Mouse (Mus musculus) heart, embryonic 13.5 days (tissue): ENCODE measurements around the gene Fam89a. TPM values are rescaled to one million over a fixed set of nuclear protein-coding genes. Genes with fewer than 3 reads are reported as not detected.

ENCODE experiments used
- ATAC-seq: fragments of 200-750 bp; cut with Nextera tagmentation; 2 replicates; pipeline ENCODE4 v1.8.0; 2017; ENCODE audit warnings: moderate TSS enrichment; ENCODE audit not compliant: insufficient number of reproducible peaks, low FRiP score, low TSS enrichment; ENCODE audit errors: extremely low read depth
- H3K27ac ChIP-seq: fragments of 300-500 bp; sonication (generic); replicated peaks from 2 replicates; pipeline ENCODE4 v1.5.1; 2015; ENCODE audit warnings: moderate library complexity, mild to moderate bottlenecking, inconsistent platforms
- H3K27me3 ChIP-seq: fragments of 300-500 bp; sonication (generic); replicated peaks from 2 replicates; pipeline ENCODE4 v1.6.1; 2015; ENCODE audit warnings: mild to moderate bottlenecking, inconsistent platforms
- H3K36me3 ChIP-seq: fragments of 300-500 bp; sonication (generic); 2 replicates; pipeline ENCODE4 v1.6.1; 2015; ENCODE audit warnings: mild to moderate bottlenecking, inconsistent platforms
- H3K4me1 ChIP-seq: fragments of 300-500 bp; sonication (generic); 2 replicates; pipeline ENCODE4 v1.6.1; 2015; ENCODE audit warnings: inconsistent platforms
- H3K4me2 ChIP-seq: fragments of 300-500 bp; sonication (generic); 2 replicates; pipeline ENCODE4 v1.6.1; 2015; ENCODE audit warnings: inconsistent platforms, mild to moderate bottlenecking, moderate library complexity
- H3K4me3 ChIP-seq: fragments of 300-500 bp; sonication (generic); 2 replicates; pipeline ENCODE4 v1.5.1; 2015; ENCODE audit warnings: moderate library complexity, mild to moderate bottlenecking, inconsistent platforms
- H3K9ac ChIP-seq: fragments of 300-500 bp; sonication (generic); 2 replicates; pipeline ENCODE4 v1.6.1; 2015; ENCODE audit warnings: inconsistent platforms, mild to moderate bottlenecking, moderate library complexity
- H3K9me3 ChIP-seq: fragments of 300-500 bp; sonication (generic); 2 replicates; pipeline ENCODE4 v1.6.1; 2016; ENCODE audit warnings: inconsistent platforms
- WGBS: fragments of 180-500 bp; shearing (Covaris S2); methylation state at CpG from one replicate; pipeline ENCODE4 v1.1.7; 2015; ENCODE audit warnings: mixed read lengths; 5-methylcytosine and 5-hydroxymethylcytosine counted together
- polyA plus RNA-seq: library from polyadenylated mRNA; unstranded; fragments of >200 nt; fragmentation: Nextera tagmentation; extraction: Ambion mirVana; gene quantifications from 2 replicates; pipeline ENCODE4 v1.2.1, GENCODE M21; 2015

The Fam89a gene
- polyA plus RNA-seq, 1 experiment from 2014 or later: 2.4 TPM

DNA sequence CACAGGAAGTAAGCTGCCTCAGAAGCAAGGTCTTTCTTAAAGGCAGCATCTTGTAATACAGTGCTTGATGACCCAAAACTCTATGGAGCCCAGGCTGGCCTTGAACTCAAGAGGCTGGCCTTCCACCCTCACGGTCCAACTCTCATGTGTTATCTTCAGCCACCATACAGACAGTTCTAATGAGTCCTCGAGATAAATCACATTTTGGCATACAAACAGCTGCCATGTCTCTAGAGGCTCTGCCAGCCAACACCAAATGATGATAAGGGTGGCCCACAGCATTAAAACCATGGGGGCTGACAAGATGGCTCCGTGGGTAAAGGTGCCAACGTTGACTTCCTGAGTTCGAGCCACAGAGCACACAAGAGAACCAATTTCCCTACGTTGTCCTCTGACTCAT lies 38.4 kb downstream of the Fam89a start:
- peaks cover 57% of the 10 kb centered on the region for H3K36me3 ChIP-seq
- ATAC-seq: no peak
- no peaks in the 10 kb centered on the region for H3K4me1 ChIP-seq
- H3K9me3 ChIP-seq: no peaks in the 10 kb centered on the region
- no peak overlapping the region for H3K9ac ChIP-seq
- no peak overlapping the region for H3K4me3 ChIP-seq
- H3K4me2 ChIP-seq: no peak overlapping the region
- WGBS: 90% methylated on average over 6 of the region's 6 CpGs
- no peak overlapping the region for H3K27ac ChIP-seq
- no peaks in the 10 kb centered on the region for H3K27me3 ChIP-seq

DNA sequence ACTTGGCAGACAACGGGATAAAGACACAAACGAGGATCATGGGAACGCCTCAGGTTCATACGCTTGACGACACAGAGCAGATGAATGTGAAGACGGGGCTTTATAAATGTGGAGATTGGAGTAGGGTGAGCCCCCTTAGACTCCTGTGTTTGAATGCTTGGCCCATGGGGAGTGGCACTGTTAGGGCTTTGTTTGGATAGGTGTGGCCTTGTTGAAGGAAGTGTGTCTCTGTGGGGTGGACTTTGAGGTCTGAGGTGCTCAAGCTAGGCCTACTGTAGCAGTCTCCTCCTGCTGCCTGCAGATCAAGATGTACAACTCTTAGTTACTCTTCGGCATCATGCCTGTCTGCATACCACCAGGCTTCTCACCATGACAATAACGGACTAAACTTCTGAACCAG lies 45.8 kb downstream of the Fam89a start:
- WGBS: 89% methylated on average over 8 of the region's 8 CpGs
- Histone ChIP-seq H3K4me2 (no peak overlapping the region), H3K27me3 (no peaks in the 10 kb centered on the region), H3K36me3 (peaks cover 69% of the 10 kb centered on the region), H3K9me3 (no peaks in the 10 kb centered on the region), H3K27ac (no peak overlapping the region), H3K9ac (no peak overlapping the region), H3K4me3 (no peak overlapping the region), H3K4me1 (no peaks in the 10 kb centered on the region)
- no peak for ATAC-seq

- H3K36me3 ChIP-seq: peaks cover 71% of the 10 kb centered on the region
- H3K4me2 ChIP-seq: no peak overlapping the region
- WGBS: 82% methylated on average over 4 of the region's 4 CpGs
- H3K9me3 ChIP-seq: no peaks in the 10 kb centered on the region
- no peak overlapping the region for H3K4me3 ChIP-seq
- no peak for ATAC-seq
- H3K4me1 ChIP-seq: no peaks in the 10 kb centered on the region
- H3K9ac ChIP-seq: no peak overlapping the region
- no peak overlapping the region for H3K27ac ChIP-seq
- H3K27me3 ChIP-seq: no peaks in the 10 kb centered on the region
Observed at GRCm38 (mm10) chr8:124704376-124704775, 47.3 kb downstream of the Fam89a start.

GRCm38 (mm10) chr8:124703526-124703925 lies 48.1 kb downstream of the Fam89a start:
- Histone ChIP-seq H3K9me3 (no peaks in the 10 kb centered on the region), H3K4me3 (no peak overlapping the region), H3K27me3 (no peaks in the 10 kb centered on the region), H3K27ac (no peak overlapping the region; the same call in 1 of the 2 replicates), H3K9ac (no peak overlapping the region), H3K4me2 (no peak overlapping the region), H3K36me3 (peaks cover 68% of the 10 kb centered on the region), H3K4me1 (no peaks in the 10 kb centered on the region)
- ATAC-seq: no peak
- 64% methylated on average over 4 of the region's 4 CpGs for WGBS

DNA sequence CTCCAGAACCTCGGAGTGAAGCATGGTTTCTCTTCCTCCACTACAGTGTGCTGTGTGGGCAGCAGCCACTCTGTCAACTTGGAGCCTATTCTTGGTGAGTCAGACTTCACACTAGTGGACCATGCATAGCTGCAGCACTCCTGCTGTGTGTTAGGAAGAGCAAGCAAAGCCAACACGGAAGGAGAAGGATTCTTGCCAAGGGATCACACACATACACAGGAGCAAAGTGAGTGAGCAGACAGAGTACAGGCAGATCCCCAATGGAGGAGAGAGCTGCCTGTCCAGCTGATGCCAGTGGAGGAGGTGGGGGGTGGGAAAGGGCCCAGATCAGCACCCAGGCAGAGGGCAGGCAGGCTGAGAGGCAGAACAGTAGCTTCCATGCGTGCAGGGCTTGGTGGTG lies 49.4 kb downstream of the Fam89a start:
- 64% methylated on average over 3 of the region's 3 CpGs for WGBS
- Histone ChIP-seq H3K36me3 (peaks cover 73% of the 10 kb centered on the region), H3K4me3 (no peak overlapping the region)

DNA sequence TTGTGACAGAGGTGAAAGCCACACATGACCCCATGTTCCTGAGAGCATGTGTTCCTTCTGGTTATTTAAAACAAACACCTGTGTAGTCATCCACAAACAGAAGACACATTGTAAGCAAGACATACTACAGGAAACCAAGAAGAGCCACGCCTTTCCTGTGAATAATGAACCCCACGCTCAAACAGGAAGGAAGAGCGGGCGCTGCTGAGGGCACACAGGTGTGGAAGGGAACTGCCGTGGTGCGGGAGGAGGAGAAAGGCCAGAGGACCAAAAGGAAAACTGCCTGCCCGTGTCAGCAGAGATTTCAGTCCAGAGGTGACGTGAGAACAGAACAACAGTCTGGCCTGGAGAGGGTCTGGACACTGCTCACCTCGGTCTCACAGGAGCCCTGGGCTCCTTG lies 50.6 kb downstream of the Fam89a start:
- WGBS: 83% methylated on average over 9 of the region's 9 CpGs
- H3K36me3 ChIP-seq: peaks cover 72% of the 10 kb centered on the region

More for the DNA sequence above, 49.4 kb downstream of the Fam89a start:
- no peaks in the 10 kb centered on the region for H3K9me3 ChIP-seq
- no peak for ATAC-seq
- no peaks in the 10 kb centered on the region for H3K27me3 ChIP-seq
- no peaks in the 10 kb centered on the region for H3K4me1 ChIP-seq
- no peak overlapping the region for H3K27ac ChIP-seq
- H3K4me2 ChIP-seq: no peak overlapping the region
- no peak overlapping the region for H3K9ac ChIP-seq

DNA sequence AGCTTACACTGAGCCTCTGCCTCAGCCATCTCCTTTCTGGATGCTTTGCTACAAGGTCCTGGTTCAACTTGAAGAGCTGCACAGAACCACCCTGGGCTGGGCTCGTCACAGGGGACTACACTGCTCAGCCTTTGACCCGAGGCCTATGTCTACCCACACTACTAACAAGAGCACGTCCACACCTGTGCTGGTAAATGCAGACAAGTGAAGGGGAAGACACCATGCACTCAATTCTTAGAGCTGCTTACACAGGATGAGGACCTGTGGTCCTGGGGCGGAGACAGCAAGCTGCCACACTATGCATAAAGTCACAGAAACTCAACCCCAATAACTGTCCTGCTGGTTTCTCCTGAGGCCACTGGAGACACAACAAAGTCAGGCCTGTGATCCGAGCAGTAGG lies 51.4 kb downstream of the Fam89a start:
- Histone ChIP-seq H3K4me3 (no peak overlapping the region), H3K9me3 (no peaks in the 10 kb centered on the region), H3K4me2 (no peak overlapping the region), H3K36me3 (peaks cover 70% of the 10 kb centered on the region), H3K4me1 (no peaks in the 10 kb centered on the region), H3K27me3 (no peaks in the 10 kb centered on the region), H3K27ac (no peak overlapping the region), H3K9ac (no peak overlapping the region)
- ATAC-seq: no peak
- WGBS: 82% methylated on average over 5 of the region's 5 CpGs

More for the DNA sequence above, 50.6 kb downstream of the Fam89a start:
- H3K9me3 ChIP-seq: no peaks in the 10 kb centered on the region
- H3K27me3 ChIP-seq: no peaks in the 10 kb centered on the region
- H3K27ac ChIP-seq: no peak overlapping the region
- ATAC-seq: no peak
- no peak overlapping the region for H3K4me2 ChIP-seq
- no peak overlapping the region for H3K4me3 ChIP-seq
- 0 out of 2 replicates have a peak overlapping the region, but pooled peaks have one; percentile 21 for H3K9ac ChIP-seq
- no peaks in the 10 kb centered on the region for H3K4me1 ChIP-seq

DNA sequence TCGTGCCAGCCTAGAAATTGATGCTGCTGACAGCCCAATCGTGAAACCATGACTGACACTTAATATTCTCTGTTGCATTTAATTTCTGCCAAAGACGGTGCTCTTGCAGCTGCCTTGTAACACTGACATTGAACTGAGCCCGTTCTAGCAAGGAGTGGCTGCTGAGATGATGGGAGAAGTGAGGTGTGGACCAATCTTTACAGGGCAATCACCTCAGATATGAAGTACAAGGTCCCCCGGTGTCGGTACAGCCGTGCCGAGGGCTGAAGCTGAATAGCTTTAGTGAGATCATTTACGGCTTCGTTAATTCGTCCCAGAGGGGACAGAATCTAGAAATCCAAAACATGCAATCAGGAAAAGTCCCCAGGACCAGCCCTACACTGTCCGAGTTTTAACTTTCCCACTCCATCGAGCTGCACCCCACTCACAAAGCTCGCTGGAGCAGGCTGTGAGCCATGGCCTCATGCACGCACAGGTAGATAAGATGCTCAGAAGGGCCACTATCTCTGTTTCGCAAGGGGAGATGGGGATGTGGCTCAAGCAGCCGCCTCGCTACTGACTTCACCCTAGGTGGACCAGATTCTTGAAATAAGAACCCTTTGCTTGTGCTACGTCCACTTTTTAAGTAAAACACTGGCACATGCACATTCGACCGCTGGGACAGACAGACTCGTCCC lies 56.1 kb downstream of the Fam89a start:
- no peaks in the 10 kb centered on the region for H3K9me3 ChIP-seq
- no peak overlapping the region for H3K27ac ChIP-seq
- H3K4me3 ChIP-seq: no peak overlapping the region
- peaks cover 69% of the 10 kb centered on the region for H3K36me3 ChIP-seq
- 89% methylated on average over 22 of the region's 22 CpGs for WGBS
- H3K27me3 ChIP-seq: no peaks in the 10 kb centered on the region
- H3K9ac ChIP-seq: no peak overlapping the region
- H3K4me2 ChIP-seq: no peak overlapping the region
- H3K4me1 ChIP-seq: no peaks in the 10 kb centered on the region
- no peak for ATAC-seq

DNA sequence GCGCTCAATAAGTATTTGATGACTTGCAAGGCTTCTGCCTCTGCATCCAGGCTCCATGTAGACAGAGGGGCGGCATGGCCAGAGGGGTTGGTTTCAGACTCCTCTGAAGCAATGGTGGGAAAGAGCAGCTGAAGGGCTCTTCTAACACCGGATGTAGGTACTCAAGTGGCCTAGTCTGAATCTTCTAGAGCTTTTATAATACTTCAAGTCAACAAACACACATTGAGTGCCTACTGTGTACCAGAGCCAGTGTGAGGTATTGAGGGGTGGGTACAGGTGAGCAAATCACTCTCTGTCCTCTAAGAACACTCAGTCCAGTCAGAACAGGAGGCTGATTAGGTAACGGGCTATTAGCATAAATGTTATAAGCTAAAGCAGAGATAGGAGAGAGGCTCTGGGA lies 59.9 kb downstream of the Fam89a start:
- H3K9ac ChIP-seq: no peak overlapping the region
- ATAC-seq: no peak
- no peak overlapping the region for H3K4me2 ChIP-seq
- H3K27ac ChIP-seq: no peak overlapping the region
- WGBS: 86% methylated on average over 4 of the region's 4 CpGs
- H3K27me3 ChIP-seq: no peaks in the 10 kb centered on the region
- no peaks in the 10 kb centered on the region for H3K4me1 ChIP-seq
- no peak overlapping the region for H3K4me3 ChIP-seq
- no peaks in the 10 kb centered on the region for H3K9me3 ChIP-seq
- H3K36me3 ChIP-seq: peaks cover 64% of the 10 kb centered on the region

Other genes starting within 250 kb of the Fam89a start
- 20.5 and 20.7 TPM in 2 replicates for gene Cog2, start 231.1 kb downstream of the Fam89a start, polyA plus RNA-seq
- gene Agt, start 182.1 kb downstream of the Fam89a start, polyA plus RNA-seq: 0.88 and 2.8 TPM in 2 replicates
- 0.08 and 0.69 TPM in 2 replicates for gene Capn9, start 175.7 kb downstream of the Fam89a start, polyA plus RNA-seq
- 37.8 TPM in 2 replicates for gene 2310022B05Rik, start 88.5 kb downstream of the Fam89a start, polyA plus RNA-seq
- 27.0 and 28.2 TPM in 2 replicates for gene Ttc13, start 29.8 kb downstream of the Fam89a start, polyA plus RNA-seq
- 14.0 and 17.2 TPM in 2 replicates for gene Arv1, start 29.7 kb downstream of the Fam89a start, polyA plus RNA-seq
- gene Trim67, start 41.3 kb upstream of the Fam89a start, polyA plus RNA-seq: 0.16 and 0.17 TPM in 2 replicates
- gene Gnpat, start 111.2 kb upstream of the Fam89a start, polyA plus RNA-seq: 94.8 and 101 TPM in 2 replicates
- gene 2810004N23Rik, start 111.3 kb upstream of the Fam89a start, polyA plus RNA-seq: 47.8 and 52.9 TPM in 2 replicates
- 5.9 and 6.2 TPM in 2 replicates for gene Exoc8, start 145.9 kb upstream of the Fam89a start, polyA plus RNA-seq
- gene Sprtn, start 146.1 kb upstream of the Fam89a start, polyA plus RNA-seq: 6.8 and 7.1 TPM in 2 replicates
- gene Egln1, start 197.5 kb upstream of the Fam89a start, polyA plus RNA-seq: 13.5 and 15.0 TPM in 2 replicates